Mouse (Mus musculus): ENCODE results near the gene Insrr.

DNA sequence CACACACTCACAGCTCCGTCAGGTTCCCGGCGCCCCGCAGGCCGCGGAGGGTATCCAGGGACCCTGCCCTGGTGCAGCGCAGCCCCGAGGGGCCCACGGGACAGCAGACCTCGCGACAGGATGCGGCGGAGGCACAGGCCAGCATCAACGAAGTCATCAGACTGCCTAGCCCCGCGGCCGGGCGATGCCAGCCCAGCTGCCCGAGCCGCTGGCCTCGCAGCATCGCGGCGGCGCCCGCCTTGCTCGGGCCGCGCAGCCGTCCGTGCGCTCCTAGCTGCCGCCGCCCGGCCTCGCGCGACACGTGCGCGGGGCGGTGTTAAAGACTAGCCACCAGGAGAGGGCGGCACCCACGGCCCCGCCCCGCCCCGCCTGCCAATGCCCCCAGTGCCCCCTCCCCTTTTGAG is 1.8 kb upstream of the Insrr start, which contains the start of gene Ntrk1:
- no peak for TF ChIP-seq CTCF (conservative IDR thresholded peaks at IDR 0.05; ENCODE audit: low read length)
- no peak for TF ChIP-seq NANOG (IDR thresholded peaks at IDR 0.05; ENCODE audit: borderline replicate concordance, low read length)
- no peak for TF ChIP-seq POU5F1 (IDR thresholded peaks at IDR 0.05; ENCODE audit: borderline replicate concordance, low read length)

Data from E14TG2a.4 (cell line).